Mouse (Mus musculus): Measurements from ENCODE around the gene Tbxa2r. TPM values are rescaled to one million over a fixed set of nuclear protein-coding genes. Genes with fewer than 3 reads are reported as not detected.
A peak's percentile ranks its signal among the peaks of the same experiment; 100 is the strongest.

Gene Tbxa2r
- total and polyA plus RNA-seq, 2 experiments = 0.37 to 4.0 TPM

DNA sequence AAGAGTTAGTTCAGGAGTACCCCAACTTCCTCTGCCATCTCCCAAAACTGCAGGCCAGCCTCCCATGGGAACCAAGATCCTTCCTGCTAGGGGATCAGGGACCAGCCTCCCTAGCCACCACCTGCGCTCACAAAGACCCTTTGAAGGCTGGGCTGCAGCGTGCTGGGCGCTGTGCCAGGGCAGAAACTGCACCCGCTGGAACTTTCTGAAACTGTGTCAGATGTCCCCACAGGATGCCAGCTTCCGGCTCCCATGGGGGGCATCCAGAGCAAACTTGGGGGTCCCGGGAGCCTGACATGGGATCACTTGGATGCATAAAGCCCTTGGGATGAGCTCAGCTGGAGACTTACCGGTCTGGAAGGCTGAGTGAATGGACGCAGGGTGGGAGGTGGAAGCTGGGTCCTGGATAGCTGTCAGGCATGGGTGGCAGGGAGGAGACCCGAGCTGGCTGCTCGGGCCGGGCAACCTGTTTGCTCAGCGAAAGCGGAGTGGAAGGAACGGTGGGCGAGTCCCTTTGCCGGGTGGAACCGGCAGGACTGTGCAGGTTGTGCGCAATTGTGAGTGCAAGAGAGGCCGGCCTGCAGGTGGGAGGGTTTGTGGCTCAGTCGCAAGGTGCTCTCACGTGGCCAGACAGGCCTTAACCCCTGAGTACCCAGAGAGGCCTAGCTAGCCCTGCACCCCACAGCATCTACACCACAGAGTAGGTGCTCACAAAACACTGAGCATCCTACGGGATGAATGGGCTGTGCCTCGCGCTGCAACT, 37.7 kb upstream of the Tbxa2r start:
- no peaks in the 10 kb centered on the region for H3K27me3 ChIP-seq (ENCODE audit: control insufficient read depth, insufficient read depth, low read length)
- no peaks in the 10 kb centered on the region for H3K36me3 ChIP-seq (ENCODE audit: control insufficient read depth, insufficient read depth, low read length)
- DNase-seq (ENCODE audit: extremely low read depth, low read depth, low spot score) = peak; percentile 78
- H3K27ac ChIP-seq (replicated peaks; ENCODE audit: insufficient read depth, low read depth, low read length) = peak overlapping the region; percentile 85
- H3K4me3 ChIP-seq (ENCODE audit: insufficient read depth, low read depth, low read length) = peak overlapping the region; percentile 67
- H3K9ac ChIP-seq (ENCODE audit: low read depth, low read length) = peak overlapping the region; percentile 59
- TF ChIP-seq CTCF (IDR thresholded peaks at IDR 0.05; ENCODE audit: low read depth, low read length) (no peak), POLR2A (IDR thresholded peaks at IDR 0.05; ENCODE audit: extremely low read depth, insufficient read depth, low read length) (0 out of 2 replicates have a peak, but pooled peaks have one; percentile 45)
- H3K79me2 ChIP-seq (ENCODE audit: control insufficient read depth, insufficient read depth, low read length) = peaks cover 39% of the 10 kb centered on the region
- peaks cover 34% of the 10 kb centered on the region for H3K4me1 ChIP-seq (ENCODE audit: control insufficient read depth, insufficient read depth, low read length)
- 21% methylated on average over 24 of the region's 24 CpGs for WGBS

DNA sequence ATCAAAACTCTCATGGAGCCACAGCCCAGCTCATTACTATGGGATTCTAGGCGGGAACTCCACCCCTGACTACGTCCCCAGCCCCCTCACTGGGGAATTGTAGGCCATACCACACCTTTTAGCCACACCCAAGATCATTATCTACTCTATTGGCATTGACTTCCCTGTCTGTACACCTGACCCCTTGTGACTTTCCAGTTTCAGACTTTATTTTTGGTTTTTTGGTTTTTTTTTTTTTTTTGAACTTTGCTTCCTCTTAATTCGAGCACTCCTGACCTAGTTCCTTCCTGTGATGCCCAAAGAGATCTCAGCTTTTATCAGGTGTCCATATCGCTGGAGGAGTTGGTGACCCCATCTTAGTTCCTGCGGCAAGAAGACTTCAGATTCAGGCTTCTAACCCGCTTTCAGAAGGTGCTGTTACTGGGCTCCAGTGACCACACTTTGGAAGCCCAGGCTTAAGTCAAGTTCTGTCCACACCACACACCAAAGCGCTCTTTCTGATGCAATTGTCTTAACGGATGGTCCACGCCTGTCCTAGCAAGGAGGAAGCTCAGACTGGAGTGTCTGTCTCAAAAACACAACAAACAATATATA, 36.9 kb upstream of the Tbxa2r start, which contains the start of gene Tjp3:
Tjp3 (minus strand) TSS at position 71 of the 594 bp plus-strand sequence.
- Histone ChIP-seq H3K27me3 (ENCODE audit: control insufficient read depth, insufficient read depth, low read length) (no peaks in the 10 kb centered on the region), H3K4me1 (ENCODE audit: control insufficient read depth, insufficient read depth, low read length) (peaks cover 29% of the 10 kb centered on the region), H3K9ac (ENCODE audit: low read depth, low read length) (peak within 1 kb of the TSS; percentile 59), H3K27ac (replicated peaks; ENCODE audit: insufficient read depth, low read depth, low read length) (peak within 1 kb of the TSS; percentile 85), H3K36me3 (ENCODE audit: control insufficient read depth, insufficient read depth, low read length) (no peaks in the 10 kb centered on the region), H3K79me2 (ENCODE audit: control insufficient read depth, insufficient read depth, low read length) (peaks cover 43% of the 10 kb centered on the region), H3K4me3 (ENCODE audit: insufficient read depth, low read depth, low read length) (peak within 1 kb of the TSS; percentile 67)
- no peak for DNase-seq (ENCODE audit: extremely low read depth, low read depth, low spot score)
- TF ChIP-seq POLR2A (IDR thresholded peaks at IDR 0.05; ENCODE audit: extremely low read depth, insufficient read depth, low read length) (no peak), CTCF (IDR thresholded peaks at IDR 0.05; ENCODE audit: low read depth, low read length) (no peak)
- WGBS = 62% methylated on average over 9 of the region's 9 CpGs

DNA sequence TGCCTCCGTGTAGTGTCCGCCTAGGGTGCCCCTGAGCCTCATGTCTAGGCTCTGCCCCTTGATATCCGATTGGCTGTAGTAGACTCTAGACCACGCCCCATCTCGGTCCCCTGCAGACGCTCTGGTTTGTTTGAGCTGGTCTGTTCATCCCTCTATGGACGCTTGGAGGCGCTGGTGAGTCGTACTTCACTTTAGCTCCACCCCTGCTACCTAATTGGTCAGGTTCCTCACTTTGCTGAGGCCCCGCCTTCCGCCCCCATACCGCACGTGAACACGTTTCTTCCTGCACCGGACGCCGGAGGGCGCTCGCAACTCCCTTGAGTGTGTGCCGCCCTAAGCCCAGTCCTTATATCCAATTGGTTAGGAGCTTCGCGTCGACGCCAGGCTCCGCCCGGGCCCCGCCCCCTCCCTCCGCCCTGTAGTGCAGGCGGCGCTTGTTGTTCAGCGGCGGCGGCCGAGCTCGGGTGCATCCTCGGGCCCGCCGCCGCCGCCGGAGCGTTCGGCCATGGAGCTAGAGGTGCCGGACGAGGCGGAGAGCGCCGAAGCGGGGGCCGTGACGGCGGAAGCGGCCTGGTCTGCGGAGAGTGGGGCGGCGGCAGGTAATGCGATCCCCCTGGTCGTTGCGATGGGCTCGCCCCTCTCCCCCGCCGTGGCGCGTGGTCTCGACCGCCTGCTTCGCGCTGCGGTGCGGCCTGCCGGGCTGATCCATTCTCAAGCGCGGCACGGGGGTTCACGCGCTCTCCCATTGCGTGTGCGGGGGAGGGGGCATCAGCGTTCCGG, 35.8 kb upstream of the Tbxa2r start, which contains the start of gene Pip5k1c:
Pip5k1c (plus strand) TSS at position 410 of the 780 bp plus-strand sequence.
- Histone ChIP-seq H3K27me3 (ENCODE audit: control insufficient read depth, insufficient read depth, low read length) (no peaks in the 10 kb centered on the region), H3K79me2 (ENCODE audit: control insufficient read depth, insufficient read depth, low read length) (peaks cover 51% of the 10 kb centered on the region), H3K4me3 (ENCODE audit: insufficient read depth, low read depth, low read length) (peak within 1 kb of the TSS; percentile 76), H3K36me3 (ENCODE audit: control insufficient read depth, insufficient read depth, low read length) (no peaks in the 10 kb centered on the region), H3K9ac (ENCODE audit: low read depth, low read length) (peak within 1 kb of the TSS; percentile 89), H3K4me1 (ENCODE audit: control insufficient read depth, insufficient read depth, low read length) (peaks cover 30% of the 10 kb centered on the region), H3K27ac (replicated peaks; ENCODE audit: insufficient read depth, low read depth, low read length) (peak within 1 kb of the TSS; percentile 58)
- TF ChIP-seq CTCF (IDR thresholded peaks at IDR 0.05; ENCODE audit: low read depth, low read length) (peak; percentile 81), POLR2A (IDR thresholded peaks at IDR 0.05; ENCODE audit: extremely low read depth, insufficient read depth, low read length) (peak; percentile 71; the same call in 1 of the 2 replicates)
- peak; percentile 98 for DNase-seq (ENCODE audit: extremely low read depth, low read depth, low spot score)
- under 1% methylated on average over 80 of the region's 80 CpGs for WGBS

- Histone ChIP-seq H3K27ac (replicated peaks; ENCODE audit: insufficient read depth, low read depth, low read length) (no peak overlapping the region; the same call in 1 of the 2 replicates), H3K79me2 (ENCODE audit: control insufficient read depth, insufficient read depth, low read length) (peaks cover 51% of the 10 kb centered on the region), H3K4me3 (ENCODE audit: insufficient read depth, low read depth, low read length) (peak overlapping the region; percentile 76), H3K27me3 (ENCODE audit: control insufficient read depth, insufficient read depth, low read length) (no peaks in the 10 kb centered on the region), H3K36me3 (ENCODE audit: control insufficient read depth, insufficient read depth, low read length) (no peaks in the 10 kb centered on the region), H3K9ac (ENCODE audit: low read depth, low read length) (peak overlapping the region; percentile 89), H3K4me1 (ENCODE audit: control insufficient read depth, insufficient read depth, low read length) (peaks cover 34% of the 10 kb centered on the region)
- DNase-seq (ENCODE audit: extremely low read depth, low read depth, low spot score) = no peak
- TF ChIP-seq POLR2A (IDR thresholded peaks at IDR 0.05; ENCODE audit: extremely low read depth, insufficient read depth, low read length) = no peak
- TF ChIP-seq CTCF (IDR thresholded peaks at IDR 0.05; ENCODE audit: low read depth, low read length) = no peak
- WGBS = 7% methylated on average over 25 of the region's 25 CpGs
Observed at GRCm38 (mm10) chr10:81293334-81294030, 35.0 kb upstream of the Tbxa2r start.

GRCm38 (mm10) chr10:81294442-81294841, 34.1 kb upstream of the Tbxa2r start:
- DNase-seq (ENCODE audit: extremely low read depth, low read depth, low spot score) = no peak
- WGBS = 55% methylated on average over 8 of the region's 8 CpGs

More at GRCm38 (mm10) chr10:81294442-81294841, 34.1 kb upstream of the Tbxa2r start:
- Histone ChIP-seq H3K4me3 (ENCODE audit: insufficient read depth, low read depth, low read length) (no peak overlapping the region), H3K4me1 (ENCODE audit: control insufficient read depth, insufficient read depth, low read length) (peaks cover 42% of the 10 kb centered on the region), H3K27me3 (ENCODE audit: control insufficient read depth, insufficient read depth, low read length) (no peaks in the 10 kb centered on the region), H3K79me2 (ENCODE audit: control insufficient read depth, insufficient read depth, low read length) (peaks cover 57% of the 10 kb centered on the region), H3K36me3 (ENCODE audit: control insufficient read depth, insufficient read depth, low read length) (no peaks in the 10 kb centered on the region), H3K9ac (ENCODE audit: low read depth, low read length) (peak overlapping the region; percentile 14; the same call in 1 of the 2 replicates), H3K27ac (replicated peaks; ENCODE audit: insufficient read depth, low read depth, low read length) (no peak overlapping the region)
- no peak for TF ChIP-seq POLR2A (IDR thresholded peaks at IDR 0.05; ENCODE audit: extremely low read depth, insufficient read depth, low read length)
- no peak for TF ChIP-seq CTCF (IDR thresholded peaks at IDR 0.05; ENCODE audit: low read depth, low read length)
